Mouse (Mus musculus) testis, postnatal 14 days (tissue): ENCODE measurements around the gene Ptger4.

Experiments used
- DNase-seq: peaks from one replicate; pipeline ENCODE4 v3.0.0; 2021; ENCODE audit warnings: low spot score

The Ptger4 gene

DNA sequence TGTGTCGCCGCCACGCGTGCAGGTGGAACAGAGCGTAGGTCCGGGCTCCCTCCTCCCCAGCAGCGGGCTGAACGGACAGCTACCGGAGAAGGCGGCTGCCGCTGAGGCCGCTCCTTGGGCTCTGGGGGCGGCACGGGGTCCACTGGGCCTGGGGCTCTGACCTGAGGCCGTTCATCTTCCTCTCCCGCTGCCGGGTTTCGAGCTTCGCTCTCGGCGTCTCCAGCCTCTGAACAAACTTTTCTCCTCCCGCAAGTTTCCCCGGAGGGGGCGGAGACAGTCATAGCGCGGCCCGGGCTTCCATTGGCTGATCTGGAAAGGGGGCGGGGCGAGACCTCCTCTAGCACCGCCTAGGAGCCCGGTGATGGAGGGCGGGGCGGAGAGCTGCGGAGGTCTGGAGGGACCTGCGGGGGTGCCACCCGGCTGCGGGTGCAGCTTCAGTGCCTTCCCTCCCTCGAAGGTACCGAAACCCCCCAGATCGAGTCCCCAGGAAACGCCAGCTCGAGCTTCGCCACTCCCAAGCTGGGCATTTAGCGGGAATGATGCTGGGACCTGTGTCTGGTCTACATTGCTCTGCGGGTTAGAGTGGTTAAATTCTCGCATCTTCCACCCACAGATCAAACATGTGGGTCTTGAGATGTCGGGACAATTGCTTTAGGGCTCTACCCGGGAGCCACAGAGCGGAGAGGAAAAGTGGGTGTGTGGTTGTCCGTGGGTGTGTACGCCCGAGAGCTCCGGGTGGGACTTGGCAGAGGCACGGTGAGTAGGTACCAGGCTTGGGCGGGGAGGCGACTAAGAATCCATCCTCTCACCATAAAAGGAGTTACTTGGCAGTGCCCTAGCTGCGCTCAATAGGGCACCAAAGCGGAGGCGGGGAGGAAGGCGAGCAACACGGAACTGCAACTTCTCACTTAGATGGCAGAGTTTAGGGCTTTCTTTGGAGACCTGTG, at the start of gene Ptger4:
Ptger4 (minus strand) TSS at position 229 of the 947 bp plus-strand sequence.
- peak; percentile 89 for DNase-seq

- DNase-seq = no peak
Observed at GRCm38 (mm10) chr15:5288412-5288811, 44.4 kb upstream of the Ptger4 start.

DNA sequence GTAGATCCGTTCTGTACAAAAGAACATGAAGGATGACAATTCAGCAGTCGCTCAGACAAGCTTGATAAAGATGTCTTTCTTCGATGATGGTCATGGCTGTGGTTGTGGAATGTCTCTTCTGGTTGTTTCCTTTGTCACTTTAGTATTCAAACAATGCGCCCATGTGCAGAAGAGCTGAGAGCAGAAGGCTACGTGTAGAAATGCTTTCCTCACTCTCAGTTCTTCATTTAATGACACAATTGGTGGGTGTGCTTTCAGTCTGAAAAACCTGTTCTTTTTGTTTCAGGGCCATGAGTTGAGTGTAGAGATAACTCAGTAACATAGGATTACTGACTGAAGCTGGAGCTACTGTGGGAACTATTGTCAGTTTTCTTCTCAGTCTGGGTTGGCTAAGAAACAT, 43.1 kb upstream of the Ptger4 start:
- no peak for DNase-seq

DNA sequence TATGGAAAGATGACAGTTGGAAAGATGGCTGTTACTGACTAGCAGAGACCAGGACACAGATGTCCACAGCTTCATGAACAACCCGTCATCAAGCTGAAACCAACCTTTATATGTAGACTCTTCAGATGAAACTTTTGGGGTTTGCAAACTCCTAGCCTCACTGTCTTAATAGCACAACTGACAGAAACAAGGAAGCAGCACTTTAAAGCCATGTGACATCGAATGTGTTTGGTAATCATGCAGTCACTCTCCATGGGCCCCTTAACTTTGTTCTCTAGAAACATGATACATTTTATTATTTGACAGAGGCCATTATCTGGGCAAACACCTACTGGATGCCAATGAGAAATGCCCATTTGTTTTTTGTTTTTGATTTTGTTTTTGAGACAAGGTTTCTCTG, 37.3 kb upstream of the Ptger4 start:
- no peak for DNase-seq

DNA sequence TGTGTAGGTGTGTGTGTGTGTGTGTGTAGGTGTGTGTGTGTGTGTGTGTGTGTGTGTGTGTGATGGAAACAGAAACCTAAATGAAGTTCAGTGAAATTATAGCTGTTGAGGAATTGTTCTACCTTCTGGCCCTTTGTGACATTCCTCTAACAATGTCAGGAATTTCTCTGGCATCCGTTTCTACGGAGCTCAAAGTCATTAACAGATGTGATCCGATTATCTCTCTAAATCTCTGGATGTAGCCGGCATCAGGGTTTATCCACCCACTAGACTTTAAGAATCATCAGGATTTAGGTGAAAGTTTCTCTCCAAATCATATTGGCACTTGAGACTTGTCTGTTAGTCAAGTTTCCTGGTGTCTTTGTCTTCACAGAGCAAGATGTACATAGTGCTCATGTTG, 35.8 kb upstream of the Ptger4 start:
- DNase-seq = no peak

DNA sequence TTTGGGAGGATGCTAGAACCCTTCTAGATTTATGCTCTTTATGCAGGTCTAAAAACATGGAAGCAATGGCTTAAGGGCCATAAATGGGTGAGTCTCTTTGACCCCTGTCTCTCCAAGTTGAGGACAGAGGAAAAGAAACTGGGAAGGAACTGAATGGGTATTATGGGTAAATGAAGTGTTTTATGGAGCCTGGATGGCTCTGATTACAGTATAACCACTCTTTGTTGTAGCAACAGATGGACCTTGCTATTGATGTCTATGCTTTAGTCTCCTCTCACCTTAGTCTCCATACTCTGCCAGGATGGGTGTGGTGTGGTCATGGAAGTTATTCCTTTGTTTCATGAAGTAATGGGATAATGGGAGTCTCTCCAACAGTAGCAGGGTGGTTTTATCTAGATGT, 34.5 kb upstream of the Ptger4 start:
- DNase-seq = no peak

DNA sequence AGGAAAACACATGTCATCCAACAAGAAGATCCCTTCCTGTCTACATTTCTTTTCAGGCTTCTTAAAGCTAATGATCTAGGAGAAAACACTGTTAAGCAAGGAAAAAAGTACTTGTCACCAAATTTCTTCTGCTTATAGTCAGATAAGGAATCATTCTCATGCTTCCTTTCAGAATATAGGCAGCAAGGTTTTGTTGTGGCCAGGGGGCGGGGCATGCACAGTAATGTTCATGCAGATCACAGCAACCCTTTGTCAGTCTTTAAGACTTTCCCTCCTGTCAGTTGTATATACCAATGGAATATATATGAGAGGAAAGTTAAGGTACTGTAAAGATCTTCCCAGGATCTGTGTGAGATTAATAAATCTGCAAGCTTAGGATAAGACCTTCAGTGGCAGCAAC, 30.0 kb upstream of the Ptger4 start:
- DNase-seq = no peak

- no peak for DNase-seq
Observed at GRCm38 (mm10) chr15:5266095-5266494, 22.1 kb upstream of the Ptger4 start.

GRCm38 (mm10) chr15:5262874-5263504, 19.0 kb upstream of the Ptger4 start:
- no peak for DNase-seq

GRCm38 (mm10) chr15:5262095-5262667, 18.2 kb upstream of the Ptger4 start:
- DNase-seq = no peak

DNA sequence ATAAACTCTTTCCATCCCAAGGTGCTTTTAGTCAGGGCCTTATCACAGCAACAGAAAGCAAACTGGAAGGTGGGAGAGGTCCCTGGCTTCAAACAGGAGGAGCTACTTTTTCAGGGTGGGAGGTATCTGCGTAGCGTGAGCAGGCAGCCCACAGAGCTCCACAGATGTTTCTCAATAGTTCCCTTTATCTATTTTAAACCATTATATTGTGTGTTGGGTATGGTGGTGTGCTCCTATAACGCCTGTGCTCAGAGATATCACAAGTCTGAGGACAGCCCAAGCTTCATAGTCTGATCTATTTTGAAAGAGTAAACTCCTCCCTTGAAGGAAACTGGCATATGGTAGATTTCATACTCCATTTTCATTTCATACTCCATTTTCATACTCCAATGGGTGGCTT, 17.0 kb upstream of the Ptger4 start:
- no peak for DNase-seq

DNA sequence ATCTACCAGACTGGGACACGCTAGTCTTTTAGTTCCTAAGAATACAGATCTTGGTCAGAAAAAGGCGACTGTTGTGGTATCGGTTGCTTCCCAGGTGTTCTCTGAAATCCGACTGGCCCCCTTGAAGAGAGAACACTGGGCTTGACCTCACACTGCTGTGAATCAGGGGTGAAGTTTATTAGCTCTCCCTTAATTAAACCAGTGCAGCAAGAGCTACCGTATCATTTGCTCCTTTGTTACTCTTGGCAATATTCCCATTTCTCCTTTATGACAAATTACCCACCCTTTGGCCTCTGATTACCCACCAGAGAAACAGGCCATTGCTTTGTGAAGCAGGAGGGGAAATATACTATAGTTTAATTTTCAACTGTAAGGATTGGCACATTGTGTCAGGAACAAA, 16.2 kb upstream of the Ptger4 start:
- no peak for DNase-seq

DNA sequence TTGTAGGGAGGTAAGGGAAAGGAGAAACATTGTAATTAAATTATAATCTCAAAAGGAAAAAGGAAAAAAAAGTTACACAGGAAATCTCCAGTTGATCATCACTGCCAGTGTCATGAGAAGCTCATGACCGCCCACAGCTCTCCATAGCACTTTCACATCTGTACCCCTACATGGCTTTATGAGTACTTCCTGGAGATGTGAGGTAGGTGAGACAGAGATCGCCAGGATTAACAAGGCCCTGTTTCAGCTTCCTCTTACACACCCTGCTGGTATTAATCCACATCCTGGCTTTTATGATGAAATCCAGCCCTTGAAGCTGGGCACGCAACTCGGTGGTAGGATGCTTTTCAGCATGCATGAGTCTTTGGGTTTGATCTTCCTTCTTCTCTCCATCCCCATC, 6.2 kb upstream of the Ptger4 start:
- DNase-seq = no peak

- no peak for DNase-seq
Observed at GRCm38 (mm10) chr15:5243036-5243958, 690 bp downstream of the Ptger4 start.

- DNase-seq = no peak
Observed at GRCm38 (mm10) chr15:5242241-5243035, 1.5 kb downstream of the Ptger4 start.

DNA sequence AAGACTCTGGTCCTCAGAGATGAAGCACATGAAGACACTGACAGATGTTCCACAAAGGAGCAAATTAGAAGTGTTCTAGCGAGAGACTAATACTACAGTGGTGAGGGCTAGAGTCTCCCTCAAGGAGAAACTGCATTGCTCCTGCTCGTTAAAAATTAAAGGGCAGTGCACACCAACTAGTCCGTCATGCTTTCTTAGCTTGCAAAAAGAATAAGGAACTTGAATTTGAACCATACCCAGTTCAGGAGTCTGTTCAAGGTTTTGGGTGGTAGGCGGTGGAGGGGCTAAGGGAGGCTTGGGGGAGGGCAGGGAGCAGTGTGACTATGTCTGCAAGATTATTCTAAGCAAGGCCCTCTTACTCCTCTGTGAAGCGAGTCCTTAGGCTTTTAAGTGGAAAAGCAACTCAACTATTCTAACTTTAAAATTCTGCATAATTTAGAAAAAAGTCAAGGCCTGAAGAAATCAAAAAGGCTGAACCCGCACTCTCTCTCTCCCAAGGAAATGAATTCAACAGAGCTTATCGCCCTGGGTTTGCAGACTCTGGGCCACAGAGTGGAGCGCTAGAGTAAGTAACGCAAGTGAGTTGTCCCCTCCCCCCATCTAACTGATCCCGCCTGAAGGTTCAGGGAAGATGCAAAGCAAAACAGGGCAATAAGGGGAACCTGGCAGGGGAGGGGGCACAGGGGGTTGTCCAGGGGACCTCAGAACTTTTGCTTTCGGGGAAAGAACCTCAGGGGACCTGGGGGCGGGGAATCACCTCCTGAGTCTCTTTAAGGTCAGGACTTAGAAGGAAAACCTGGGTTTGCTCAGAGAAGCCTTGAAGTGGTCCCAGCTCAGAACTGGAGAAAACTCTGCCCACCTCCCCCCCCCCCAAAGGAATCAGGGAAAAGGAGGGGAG, 2.4 kb downstream of the Ptger4 start:
- no peak for DNase-seq

DNA sequence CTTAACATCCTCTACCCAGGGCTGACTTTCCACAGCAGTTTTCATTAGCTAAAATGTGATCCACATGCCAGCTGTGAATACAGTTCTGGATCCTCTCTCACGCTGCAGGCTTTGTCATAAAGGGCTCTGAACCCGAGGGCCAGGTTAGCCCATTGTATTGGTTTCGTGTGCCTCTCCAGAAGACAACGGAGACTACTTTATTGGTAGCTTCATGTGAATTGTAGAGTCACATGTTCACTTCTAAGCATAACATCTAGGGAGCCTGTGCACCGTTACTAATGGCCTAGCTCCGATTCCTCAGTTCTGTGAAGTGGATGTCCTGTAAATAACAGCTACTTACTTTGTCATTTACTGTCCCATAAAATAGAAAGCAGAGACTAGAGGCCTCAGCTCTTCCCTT, 3.6 kb downstream of the Ptger4 start:
- DNase-seq = no peak

DNA sequence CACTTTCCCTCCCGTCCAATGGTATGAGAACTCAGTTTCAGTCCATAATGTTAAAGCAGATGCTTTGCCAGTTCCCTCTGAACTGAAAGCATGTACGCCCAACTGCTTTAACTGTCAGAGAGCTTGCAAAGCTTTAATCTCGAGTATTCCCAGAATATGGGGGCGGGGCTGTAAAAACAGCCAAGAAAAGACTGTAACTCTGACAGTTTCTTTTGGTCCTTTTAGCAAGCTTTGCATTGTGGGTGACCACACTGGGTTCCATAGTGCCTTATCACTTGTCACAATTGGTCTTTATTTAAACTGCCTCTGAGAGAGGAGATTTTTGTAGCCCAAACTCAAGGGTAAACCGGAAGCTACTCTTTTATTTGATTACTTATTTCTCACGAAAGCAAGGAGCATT, 4.1 kb downstream of the Ptger4 start:
- no peak for DNase-seq

GRCm38 (mm10) chr15:5239361-5239760, 4.6 kb downstream of the Ptger4 start:
- DNase-seq = no peak

- DNase-seq = no peak
Observed at GRCm38 (mm10) chr15:5238553-5238952, 5.4 kb downstream of the Ptger4 start.
